Mouse (Mus musculus) liver, adult 2 months (tissue): ENCODE results near the gene Rrp1. TPM values are rescaled to one million over a fixed set of nuclear protein-coding genes. Genes with fewer than 3 reads are reported as not detected.
"Not testable (repeated sequence)": the region's sequence is repeated elsewhere in the genome, so short reads cannot be mapped to it uniquely, and the experiment has no call there.

Source experiments
- DNase-seq: peaks from one replicate; pipeline ENCODE4 v3.0.0-alpha.2; 2011; ENCODE audit warnings: low read depth, low spot score; ENCODE audit errors: extremely low read depth
- H3K27ac ChIP-seq: fragments of 200-500 bp; replicated peaks from 2 replicates; pipeline ENCODE4 v1.5.1; 2012; ENCODE audit warnings: low read depth, mild to moderate bottlenecking, control low read depth, inconsistent platforms, low read length; ENCODE audit not compliant: insufficient read depth
- H3K27me3 ChIP-seq: fragments of 200-500 bp; 2 replicates; pipeline ENCODE4 v1.6.1; 2012; ENCODE audit warnings: mild to moderate bottlenecking, moderate library complexity, low read length, inconsistent platforms; ENCODE audit not compliant: control insufficient read depth, insufficient read depth
- H3K36me3 ChIP-seq: fragments of 200-500 bp; 2 replicates; pipeline ENCODE4 v1.6.1; 2012; ENCODE audit warnings: low read length, inconsistent platforms; ENCODE audit not compliant: control insufficient read depth, insufficient read depth
- H3K4me1 ChIP-seq: fragments of 200-500 bp; 2 replicates; pipeline ENCODE4 v1.6.1; 2011; ENCODE audit warnings: low read length; ENCODE audit not compliant: control insufficient read depth, insufficient read depth
- H3K4me3 ChIP-seq: fragments of 200-500 bp; 2 replicates; pipeline ENCODE4 v1.5.1; 2011; ENCODE audit warnings: low read depth, mild to moderate bottlenecking, control low read depth, low read length, moderate library complexity; ENCODE audit not compliant: insufficient read depth
- H3K79me2 ChIP-seq: fragments of 200-500 bp; 2 replicates; pipeline ENCODE4 v1.6.1; 2012; ENCODE audit warnings: inconsistent platforms, mild to moderate bottlenecking, low read length, moderate library complexity; ENCODE audit not compliant: control insufficient read depth, insufficient read depth
- H3K9ac ChIP-seq: fragments of 200-500 bp; 2 replicates; pipeline ENCODE4 v1.6.1; 2012; ENCODE audit warnings: low read depth, mild to moderate bottlenecking, control low read depth, inconsistent platforms, low read length
- CTCF ChIP-seq: fragments of 200-500 bp; IDR thresholded peaks from 2 replicates; pipeline ENCODE4 v1.5.1; 2011; ENCODE audit warnings: low read depth, low read length, control low read depth
- POLR2A ChIP-seq: fragments of 200-500 bp; IDR thresholded peaks from 2 replicates; pipeline ENCODE4 v1.6.1; 2011; ENCODE audit warnings: low read length, control low read depth; ENCODE audit not compliant: insufficient read depth; ENCODE audit errors: extremely low read depth
- WGBS: fragments of 180-500 bp; shearing (Covaris S2); methylation state at CpG from one replicate; pipeline ENCODE4 v1.1.7; 2018; 5-methylcytosine and 5-hydroxymethylcytosine counted together
- polyA plus RNA-seq: library from polyadenylated mRNA; depleted of rRNA; stranded (reverse); fragments of >200 nt; gene quantifications from 2 replicates; pipeline ENCODE4 v1.2.3, GENCODE M21; 2012
- total RNA-seq: library from RNA; depleted of rRNA; stranded (reverse); fragments of >200 nt; gene quantifications from 2 replicates; pipeline ENCODE4 v1.2.3, GENCODE M21; 2014

Gene Rrp1
- total and polyA plus RNA-seq, 2 experiments: 37.6 to 41.9 TPM

DNA sequence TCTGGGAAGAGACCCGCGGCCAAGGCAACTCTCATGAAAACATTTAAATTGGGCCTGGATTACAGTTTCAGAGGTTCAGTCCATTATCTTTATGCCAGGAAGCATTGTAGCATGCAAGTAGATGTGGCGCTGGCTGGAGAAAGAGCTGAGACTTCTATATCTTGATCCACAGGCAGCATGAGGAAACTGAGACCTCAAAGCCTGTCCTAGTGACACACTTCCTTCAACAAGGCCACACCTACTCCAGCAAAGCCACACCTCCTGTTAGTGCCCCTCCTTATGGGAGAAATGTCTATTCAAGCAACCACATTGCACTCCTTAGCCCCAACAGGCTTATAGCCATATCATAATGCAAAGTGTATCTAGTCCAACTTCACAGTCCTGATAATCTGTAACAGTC lies 9.8 kb upstream of the Rrp1 start:
- Histone ChIP-seq H3K79me2 (no peaks in the 10 kb centered on the region), H3K9ac (no peak overlapping the region), H3K27ac (no peak overlapping the region), H3K4me1 (peaks cover 5% of the 10 kb centered on the region; the same call in 1 of the 2 replicates), H3K4me3 (no peak overlapping the region), H3K36me3 (no peaks in the 10 kb centered on the region), H3K27me3 (no peaks in the 10 kb centered on the region)
- TF ChIP-seq POLR2A: no peak
- no peak for TF ChIP-seq CTCF
- no peak for DNase-seq
- 87% methylated on average over 3 of the region's 3 CpGs for WGBS

GRCm38 (mm10) chr10:78420929-78421328 lies 8.1 kb upstream of the Rrp1 start:
- Histone ChIP-seq H3K9ac (no peak overlapping the region), H3K4me3 (no peak overlapping the region), H3K27ac (no peak overlapping the region), H3K79me2 (no peaks in the 10 kb centered on the region), H3K27me3 (no peaks in the 10 kb centered on the region), H3K4me1 (no peaks in the 10 kb centered on the region), H3K36me3 (no peaks in the 10 kb centered on the region)
- TF ChIP-seq CTCF (no peak), POLR2A (no peak)
- DNase-seq: no peak
- 89% methylated on average over 2 of the region's 2 CpGs for WGBS

DNA sequence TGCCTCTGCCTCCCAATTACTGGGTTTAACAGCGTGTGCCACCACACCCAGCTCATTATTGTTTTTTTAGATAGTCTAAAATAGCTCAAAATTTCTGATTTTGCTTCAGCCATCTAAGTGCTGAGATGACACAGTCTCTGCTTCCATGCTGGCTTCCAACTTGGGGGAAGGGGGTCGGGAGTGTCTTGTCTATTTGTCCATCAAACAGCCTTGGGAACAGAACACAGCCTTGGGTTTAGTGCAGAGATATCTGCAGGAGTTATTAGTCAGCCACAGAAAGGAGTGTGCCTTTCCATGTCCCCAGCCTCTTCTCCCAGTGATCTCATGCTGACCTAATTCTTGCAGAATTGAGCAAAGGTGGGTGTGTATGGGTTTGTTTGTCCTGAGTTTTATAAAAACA lies 5.9 kb upstream of the Rrp1 start:
- no peaks in the 10 kb centered on the region for H3K36me3 ChIP-seq
- no peaks in the 10 kb centered on the region for H3K4me1 ChIP-seq
- no peak overlapping the region for H3K9ac ChIP-seq
- no peaks in the 10 kb centered on the region for H3K79me2 ChIP-seq
- TF ChIP-seq CTCF (no peak), POLR2A (no peak)
- no peaks in the 10 kb centered on the region for H3K27me3 ChIP-seq
- 95% methylated on average over 2 of the region's 2 CpGs for WGBS
- H3K27ac ChIP-seq: no peak overlapping the region
- H3K4me3 ChIP-seq: no peak overlapping the region
- DNase-seq: no peak

- DNase-seq: no peak
- no peak for TF ChIP-seq POLR2A
- TF ChIP-seq CTCF: no peak
- WGBS: 64% methylated on average over 5 of the region's 5 CpGs
These were observed 5.0 kb upstream of the Rrp1 start for GRCm38 (mm10) chr10:78417888-78418287.

GRCm38 (mm10) chr10:78414936-78415335 lies 2.1 kb upstream of the Rrp1 start:
- DNase-seq, H3K36me3 ChIP-seq, H3K27ac ChIP-seq, H3K27me3 ChIP-seq, H3K79me2 ChIP-seq, H3K4me3 ChIP-seq, H3K4me1 ChIP-seq, H3K9ac ChIP-seq: not testable (repeated sequence)
- 91% methylated on average over 3 of the region's 4 CpGs for WGBS

More at GRCm38 (mm10) chr10:78417888-78418287, 5.0 kb upstream of the Rrp1 start:
- Histone ChIP-seq H3K27me3 (no peaks in the 10 kb centered on the region), H3K79me2 (no peaks in the 10 kb centered on the region), H3K9ac (no peak overlapping the region), H3K27ac (no peak overlapping the region), H3K4me3 (no peak overlapping the region), H3K36me3 (no peaks in the 10 kb centered on the region), H3K4me1 (no peaks in the 10 kb centered on the region)

GRCm38 (mm10) chr10:78413152-78413520 lies 293 bp upstream of the Rrp1 start:
- no peaks in the 10 kb centered on the region for H3K79me2 ChIP-seq
- no peak overlapping the region for H3K27ac ChIP-seq
- H3K4me1 ChIP-seq: no peaks in the 10 kb centered on the region
- TF ChIP-seq CTCF (no peak), POLR2A (no peak)
- WGBS: 38% methylated on average over 7 of the region's 7 CpGs
- no peak for DNase-seq
- H3K36me3 ChIP-seq: peaks cover 3% of the 10 kb centered on the region; the same call in 1 of the 2 replicates
- peak overlapping the region; percentile 76 for H3K4me3 ChIP-seq
- H3K9ac ChIP-seq: no peak overlapping the region
- H3K27me3 ChIP-seq: no peaks in the 10 kb centered on the region
